Mouse (Mus musculus): Measurements from ENCODE around the gene B3galnt1. TPM values are rescaled to one million over a fixed set of nuclear protein-coding genes. Genes with fewer than 3 reads are reported as not detected.

B3galnt1 gene
- polyA plus RNA-seq, 1 experiment from 2014 or later: 21.0 TPM

DNA sequence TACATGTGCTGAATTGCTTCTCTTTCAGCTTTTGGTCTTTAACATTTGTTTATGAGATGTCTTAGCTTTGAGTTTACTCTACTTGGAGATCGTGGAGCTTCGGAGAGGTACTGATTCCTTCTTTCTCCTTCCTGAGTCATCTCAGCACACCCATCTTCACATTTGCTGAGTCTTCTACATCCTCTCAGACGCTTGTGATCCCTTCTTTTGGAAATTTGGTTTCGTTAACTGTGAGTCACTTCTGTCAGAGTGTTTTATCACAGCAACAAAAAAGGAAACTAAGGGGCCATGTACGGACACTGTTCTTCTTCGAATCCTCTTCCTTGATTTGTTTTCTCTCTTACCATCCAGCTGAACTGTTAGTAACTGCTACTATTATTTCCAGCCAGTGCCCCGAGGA, 69.2 kb downstream of the B3galnt1 start:
- no peak for DNase-seq (ENCODE audit: low spot score)
- Histone ChIP-seq H3K4me1 (ENCODE audit: insufficient read depth, low read depth, low read length) (no peaks in the 10 kb centered on the region), H3K9me3 (ENCODE audit: low read length) (no peaks in the 10 kb centered on the region), H3K4me3 (ENCODE audit: low read depth, low read length) (no peak overlapping the region), H3K27ac (ENCODE audit: low read length) (no peak overlapping the region), H3K9ac (replicated peaks; ENCODE audit: low read depth) (no peak overlapping the region), H3K27me3 (replicated peaks; ENCODE audit: insufficient read depth, low read length) (no peaks in the 10 kb centered on the region), H3K4me2 (replicated peaks; ENCODE audit: low read depth, low read length) (no peak overlapping the region), H3K36me3 (ENCODE audit: insufficient read depth, low read length) (no peaks in the 10 kb centered on the region)
- 66% methylated on average over 7 of the region's 7 CpGs for WGBS
- ATAC-seq: no peak
- no peak for TF ChIP-seq EP300 (IDR thresholded peaks at IDR 0.05)
- TF ChIP-seq CTCF (IDR thresholded peaks at IDR 0.05): no peak

- peak; percentile 92 for ATAC-seq
- TF ChIP-seq CTCF (IDR thresholded peaks at IDR 0.05): no peak
- TF ChIP-seq EP300 (IDR thresholded peaks at IDR 0.05): peak; percentile 89
- 50% methylated on average over 1 of the region's 1 CpGs for WGBS
These were observed 71.4 kb downstream of the B3galnt1 start for GRCm38 (mm10) chr3:69527384-69527783.

GRCm38 (mm10) chr3:69525072-69525529, 73.7 kb downstream of the B3galnt1 start:
- 53% methylated on average over 8 of the region's 8 CpGs for WGBS
- no peaks in the 10 kb centered on the region for H3K27me3 ChIP-seq (replicated peaks; ENCODE audit: insufficient read depth, low read length)
- no peak for TF ChIP-seq EP300 (IDR thresholded peaks at IDR 0.05)
- TF ChIP-seq CTCF (IDR thresholded peaks at IDR 0.05): no peak
- no peaks in the 10 kb centered on the region for H3K36me3 ChIP-seq (ENCODE audit: insufficient read depth, low read length)
- no peaks in the 10 kb centered on the region for H3K4me1 ChIP-seq (ENCODE audit: insufficient read depth, low read depth, low read length)
- no peak overlapping the region for H3K4me2 ChIP-seq (replicated peaks; ENCODE audit: low read depth, low read length)
- ATAC-seq (no peak), DNase-seq (ENCODE audit: low spot score) (no peak)
- H3K9me3 ChIP-seq (ENCODE audit: low read length): no peaks in the 10 kb centered on the region
- H3K9ac ChIP-seq (replicated peaks; ENCODE audit: low read depth): no peak overlapping the region
- no peak overlapping the region for H3K4me3 ChIP-seq (ENCODE audit: low read depth, low read length)
- H3K27ac ChIP-seq (ENCODE audit: low read length): 0 out of 2 replicates have a peak overlapping the region, but pooled peaks have one; percentile 6

More at GRCm38 (mm10) chr3:69527384-69527783, 71.4 kb downstream of the B3galnt1 start:
- no peak overlapping the region for H3K4me3 ChIP-seq (ENCODE audit: low read depth, low read length)
- H3K27ac ChIP-seq (ENCODE audit: low read length): no peak overlapping the region
- H3K27me3 ChIP-seq (replicated peaks; ENCODE audit: insufficient read depth, low read length): no peaks in the 10 kb centered on the region
- no peak overlapping the region for H3K9ac ChIP-seq (replicated peaks; ENCODE audit: low read depth)
- no peaks in the 10 kb centered on the region for H3K4me1 ChIP-seq (ENCODE audit: insufficient read depth, low read depth, low read length)
- H3K9me3 ChIP-seq (ENCODE audit: low read length): no peaks in the 10 kb centered on the region
- no peaks in the 10 kb centered on the region for H3K36me3 ChIP-seq (ENCODE audit: insufficient read depth, low read length)
- no peak overlapping the region for H3K4me2 ChIP-seq (replicated peaks; ENCODE audit: low read depth, low read length)
- DNase-seq (ENCODE audit: low spot score): peak; percentile 86

- 53% methylated on average over 8 of the region's 8 CpGs for WGBS
- no peaks in the 10 kb centered on the region for H3K36me3 ChIP-seq (ENCODE audit: insufficient read depth, low read length)
- ATAC-seq: peak; percentile 36
These were observed 74.2 kb downstream of the B3galnt1 start for GRCm38 (mm10) chr3:69524356-69525071.

More at GRCm38 (mm10) chr3:69524356-69525071, 74.2 kb downstream of the B3galnt1 start:
- no peak overlapping the region for H3K4me2 ChIP-seq (replicated peaks; ENCODE audit: low read depth, low read length)
- DNase-seq (ENCODE audit: low spot score): peak; percentile 32
- H3K4me1 ChIP-seq (ENCODE audit: insufficient read depth, low read depth, low read length): no peaks in the 10 kb centered on the region
- no peak overlapping the region for H3K4me3 ChIP-seq (ENCODE audit: low read depth, low read length)
- 0 out of 2 replicates have a peak overlapping the region, but pooled peaks have one; percentile 6 for H3K27ac ChIP-seq (ENCODE audit: low read length)
- H3K9me3 ChIP-seq (ENCODE audit: low read length): no peaks in the 10 kb centered on the region
- H3K27me3 ChIP-seq (replicated peaks; ENCODE audit: insufficient read depth, low read length): no peaks in the 10 kb centered on the region
- no peak for TF ChIP-seq EP300 (IDR thresholded peaks at IDR 0.05)
- TF ChIP-seq CTCF (IDR thresholded peaks at IDR 0.05): no peak
- no peak overlapping the region for H3K9ac ChIP-seq (replicated peaks; ENCODE audit: low read depth)

Other genes starting within 250 kb of the B3galnt1 start
- gene Nmd3, start 123.0 kb upstream of the B3galnt1 start, polyA plus RNA-seq (2015; fragmentation: Nextera tagmentation; extraction: Ambion mirVana): 69.4 and 70.9 TPM in 2 replicates